Mouse (Mus musculus): ENCODE results near the gene Clcn6. TPM values are rescaled to one million over a fixed set of nuclear protein-coding genes. Genes with fewer than 3 reads are reported as not detected.

Gene Clcn6
- polyA plus RNA-seq, 1 experiment from 2014 or later, result 6.0 TPM

DNA sequence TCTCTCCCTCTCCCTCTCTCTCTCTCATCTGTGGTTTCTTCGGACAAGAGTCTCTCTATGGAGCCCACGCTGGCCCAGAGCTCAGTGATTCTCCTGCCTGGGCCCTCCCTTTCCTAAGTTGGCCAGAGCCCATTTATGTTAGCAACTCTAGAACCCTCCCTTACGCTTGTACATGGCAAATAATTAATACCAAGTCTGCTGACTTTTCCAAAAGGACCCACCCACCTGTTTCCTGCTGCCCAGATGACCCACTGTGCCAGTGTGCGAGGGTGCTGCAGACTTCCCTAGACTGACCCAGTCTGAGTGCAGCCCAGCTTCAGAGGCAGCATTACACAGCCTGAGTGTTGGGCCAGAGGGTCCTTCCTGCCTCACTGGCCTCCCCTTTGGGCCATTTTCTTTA lies 26.4 kb downstream of the Clcn6 start:
- no peaks in the 10 kb centered on the region for H3K27me3 ChIP-seq (ENCODE audit: control insufficient read depth, insufficient read depth, low read length)
- 93% methylated on average over 4 of the region's 4 CpGs for WGBS
- ATAC-seq (ENCODE audit: low FRiP score, low TSS enrichment), result no peak

GRCm38 (mm10) chr4:148011332-148011731 lies 27.3 kb downstream of the Clcn6 start:
- 73% methylated on average over 3 of the region's 3 CpGs for WGBS

More for the DNA sequence above, 26.4 kb downstream of the Clcn6 start:
- Histone ChIP-seq H3K36me3 (ENCODE audit: control insufficient read depth, insufficient read depth, low read length) (peaks cover 98% of the 10 kb centered on the region), H3K9me3 (ENCODE audit: control insufficient read depth, low read length) (no peaks in the 10 kb centered on the region), H3K4me1 (ENCODE audit: control insufficient read depth, insufficient read depth, low read length) (no peaks in the 10 kb centered on the region), H3K4me2 (replicated peaks; ENCODE audit: low read depth, low read length) (no peak overlapping the region), H3K27ac (ENCODE audit: low read depth, low read length) (no peak overlapping the region), H3K9ac (ENCODE audit: low read depth, low read length) (no peak overlapping the region), H3K4me3 (ENCODE audit: low read length) (no peak overlapping the region)

DNA sequence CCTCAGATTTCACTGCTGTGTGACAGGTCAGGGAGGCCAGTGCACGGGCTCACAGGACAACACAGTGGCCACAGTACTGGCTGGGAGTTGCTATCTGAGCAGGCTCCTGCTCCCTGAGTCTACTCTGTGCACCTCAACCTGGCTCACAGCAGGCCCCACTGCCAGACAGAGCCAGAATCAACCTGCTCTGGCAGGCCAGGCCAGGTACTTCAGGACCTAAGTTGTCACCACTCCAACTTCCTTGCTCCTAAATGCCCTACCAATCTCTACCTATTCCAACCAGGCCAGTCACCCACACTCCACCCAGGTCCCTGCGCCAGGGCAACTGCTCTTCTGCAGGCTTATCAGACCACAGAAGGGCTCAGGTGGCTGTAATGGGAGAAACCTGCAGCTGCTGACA lies 29.0 kb downstream of the Clcn6 start:
- Histone ChIP-seq H3K4me3 (ENCODE audit: low read length) (no peak overlapping the region), H3K27me3 (ENCODE audit: control insufficient read depth, insufficient read depth, low read length) (no peaks in the 10 kb centered on the region), H3K36me3 (ENCODE audit: control insufficient read depth, insufficient read depth, low read length) (peaks cover 96% of the 10 kb centered on the region), H3K9ac (ENCODE audit: low read depth, low read length) (no peak overlapping the region), H3K4me1 (ENCODE audit: control insufficient read depth, insufficient read depth, low read length) (no peaks in the 10 kb centered on the region), H3K9me3 (ENCODE audit: control insufficient read depth, low read length) (no peaks in the 10 kb centered on the region), H3K27ac (ENCODE audit: low read depth, low read length) (no peak overlapping the region), H3K4me2 (replicated peaks; ENCODE audit: low read depth, low read length) (no peak overlapping the region)
- whole genome bisulfite sequencing, result 74% methylated on average over 2 of the region's 2 CpGs
- ATAC-seq (ENCODE audit: low FRiP score, low TSS enrichment), result no peak

More at GRCm38 (mm10) chr4:148011332-148011731, 27.3 kb downstream of the Clcn6 start:
- ATAC-seq (ENCODE audit: low FRiP score, low TSS enrichment), result no peak
- no peaks in the 10 kb centered on the region for H3K9me3 ChIP-seq (ENCODE audit: control insufficient read depth, low read length)
- no peaks in the 10 kb centered on the region for H3K4me1 ChIP-seq (ENCODE audit: control insufficient read depth, insufficient read depth, low read length)
- no peak overlapping the region for H3K4me2 ChIP-seq (replicated peaks; ENCODE audit: low read depth, low read length)
- H3K4me3 ChIP-seq (ENCODE audit: low read length), result no peak overlapping the region
- no peak overlapping the region for H3K27ac ChIP-seq (ENCODE audit: low read depth, low read length)
- no peak overlapping the region for H3K9ac ChIP-seq (ENCODE audit: low read depth, low read length)
- peaks cover 98% of the 10 kb centered on the region for H3K36me3 ChIP-seq (ENCODE audit: control insufficient read depth, insufficient read depth, low read length)
- H3K27me3 ChIP-seq (ENCODE audit: control insufficient read depth, insufficient read depth, low read length), result no peaks in the 10 kb centered on the region

DNA sequence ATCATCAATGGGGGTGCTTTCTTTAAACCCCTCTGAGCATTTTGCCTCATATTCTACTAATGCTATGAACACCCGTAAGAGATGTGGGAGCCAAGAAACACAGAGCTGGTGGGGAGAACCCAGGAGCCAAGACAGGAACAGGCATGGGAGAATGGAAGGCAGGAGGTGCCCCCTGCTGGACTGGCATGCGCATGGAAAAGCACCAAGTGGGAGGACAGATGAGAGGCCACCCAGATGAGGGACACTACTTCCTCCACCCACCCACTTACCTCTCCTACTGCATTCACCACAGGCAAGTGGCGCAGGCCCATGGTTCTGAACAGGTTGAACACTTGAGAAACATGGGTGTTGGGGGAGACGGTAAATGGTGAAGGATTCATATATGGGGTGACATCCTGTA lies 30.2 kb downstream of the Clcn6 start:
- WGBS, result 78% methylated on average over 4 of the region's 4 CpGs
- Histone ChIP-seq H3K36me3 (ENCODE audit: control insufficient read depth, insufficient read depth, low read length) (peaks cover 83% of the 10 kb centered on the region), H3K9me3 (ENCODE audit: control insufficient read depth, low read length) (no peaks in the 10 kb centered on the region), H3K9ac (ENCODE audit: low read depth, low read length) (no peak overlapping the region), H3K27me3 (ENCODE audit: control insufficient read depth, insufficient read depth, low read length) (no peaks in the 10 kb centered on the region), H3K4me2 (replicated peaks; ENCODE audit: low read depth, low read length) (no peak overlapping the region), H3K4me3 (ENCODE audit: low read length) (no peak overlapping the region), H3K27ac (ENCODE audit: low read depth, low read length) (no peak overlapping the region), H3K4me1 (ENCODE audit: control insufficient read depth, insufficient read depth, low read length) (no peaks in the 10 kb centered on the region)
- no peak for ATAC-seq (ENCODE audit: low FRiP score, low TSS enrichment)

- H3K27me3 ChIP-seq (ENCODE audit: control insufficient read depth, insufficient read depth, low read length), result no peaks in the 10 kb centered on the region
- ATAC-seq (ENCODE audit: low FRiP score, low TSS enrichment), result no peak; the same call in 1 of the 2 replicates
- no peaks in the 10 kb centered on the region for H3K4me1 ChIP-seq (ENCODE audit: control insufficient read depth, insufficient read depth, low read length)
- H3K9ac ChIP-seq (ENCODE audit: low read depth, low read length), result no peak overlapping the region
- no peak overlapping the region for H3K4me2 ChIP-seq (replicated peaks; ENCODE audit: low read depth, low read length)
- H3K4me3 ChIP-seq (ENCODE audit: low read length), result no peak overlapping the region
- WGBS, result 63% methylated on average over 7 of the region's 7 CpGs
- H3K9me3 ChIP-seq (ENCODE audit: control insufficient read depth, low read length), result no peaks in the 10 kb centered on the region
- no peak overlapping the region for H3K27ac ChIP-seq (ENCODE audit: low read depth, low read length)
- H3K36me3 ChIP-seq (ENCODE audit: control insufficient read depth, insufficient read depth, low read length), result peaks cover 43% of the 10 kb centered on the region
These were observed 34.3 kb downstream of the Clcn6 start for GRCm38 (mm10) chr4:148004361-148004760.

DNA sequence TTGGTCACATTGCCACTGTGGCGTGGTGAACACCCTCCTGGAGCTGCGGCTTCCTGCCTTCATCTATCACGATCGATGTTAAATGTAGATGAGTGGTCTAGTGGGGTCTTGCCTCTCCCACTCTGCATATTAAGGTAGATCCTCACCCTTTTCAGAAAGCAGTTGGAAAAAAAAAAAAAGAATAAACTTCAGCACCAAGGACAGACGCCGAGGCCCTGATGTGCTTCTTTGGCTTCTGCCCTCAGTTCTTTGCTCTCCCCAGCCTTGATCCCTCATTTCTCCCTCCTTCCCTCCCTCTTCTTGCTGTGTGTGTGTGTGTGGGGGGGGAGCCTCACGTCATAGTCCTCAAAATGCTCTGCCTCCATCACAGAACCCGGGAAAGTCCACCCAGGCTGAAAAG lies 36.8 kb downstream of the Clcn6 start:
- Histone ChIP-seq H3K27ac (ENCODE audit: low read depth, low read length) (no peak overlapping the region), H3K27me3 (ENCODE audit: control insufficient read depth, insufficient read depth, low read length) (no peaks in the 10 kb centered on the region), H3K4me2 (replicated peaks; ENCODE audit: low read depth, low read length) (no peak overlapping the region), H3K9me3 (ENCODE audit: control insufficient read depth, low read length) (no peaks in the 10 kb centered on the region), H3K4me1 (ENCODE audit: control insufficient read depth, insufficient read depth, low read length) (no peaks in the 10 kb centered on the region), H3K4me3 (ENCODE audit: low read length) (no peak overlapping the region), H3K36me3 (ENCODE audit: control insufficient read depth, insufficient read depth, low read length) (peaks cover 18% of the 10 kb centered on the region), H3K9ac (ENCODE audit: low read depth, low read length) (no peak overlapping the region)
- WGBS, result 44% methylated on average over 8 of the region's 8 CpGs
- no peak for ATAC-seq (ENCODE audit: low FRiP score, low TSS enrichment)

- 78% methylated on average over 17 of the region's 17 CpGs for WGBS
- no peaks in the 10 kb centered on the region for H3K9me3 ChIP-seq (ENCODE audit: control insufficient read depth, low read length)
- H3K4me2 ChIP-seq (replicated peaks; ENCODE audit: low read depth, low read length), result no peak overlapping the region
- no peak overlapping the region for H3K27ac ChIP-seq (ENCODE audit: low read depth, low read length)
- H3K4me3 ChIP-seq (ENCODE audit: low read length), result no peak overlapping the region
- no peaks in the 10 kb centered on the region for H3K27me3 ChIP-seq (ENCODE audit: control insufficient read depth, insufficient read depth, low read length)
- ATAC-seq (ENCODE audit: low FRiP score, low TSS enrichment), result no peak
- H3K4me1 ChIP-seq (ENCODE audit: control insufficient read depth, insufficient read depth, low read length), result no peaks in the 10 kb centered on the region
- H3K36me3 ChIP-seq (ENCODE audit: control insufficient read depth, insufficient read depth, low read length), result peaks cover 12% of the 10 kb centered on the region
- no peak overlapping the region for H3K9ac ChIP-seq (ENCODE audit: low read depth, low read length)
These were observed 37.4 kb downstream of the Clcn6 start for GRCm38 (mm10) chr4:148001013-148001789.

DNA sequence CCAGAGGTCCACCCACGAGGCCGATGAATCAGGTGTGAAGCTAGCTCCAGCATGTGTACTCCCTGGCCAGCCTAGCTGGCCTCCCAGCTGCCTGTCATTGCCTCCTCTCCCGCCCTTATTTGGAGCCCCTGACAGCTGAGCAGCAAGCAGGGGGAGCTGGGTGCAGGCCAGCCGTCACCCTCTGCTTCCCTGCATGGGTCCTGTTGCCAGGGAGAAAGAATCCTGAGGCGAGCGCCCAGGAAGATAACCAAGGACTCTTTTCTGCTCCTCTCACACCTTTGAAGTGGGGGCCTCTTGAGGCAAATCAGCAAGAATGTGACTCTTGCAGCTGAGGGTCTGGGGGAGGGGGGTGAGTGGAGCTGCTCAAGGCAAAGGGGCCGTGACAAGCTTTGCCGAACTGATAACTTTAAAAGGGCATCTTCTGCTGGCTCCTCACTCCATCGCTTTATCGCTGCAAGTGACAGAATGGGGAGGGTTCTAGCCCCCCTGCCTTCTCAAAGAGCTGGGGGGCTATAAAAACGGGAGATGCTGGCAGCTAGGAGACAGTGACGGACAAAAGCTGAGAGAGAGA lies 38.3 kb downstream of the Clcn6 start, which contains the start of gene Nppa:
Gene Nppa, plus strand, starts transcription at position 521 of the 571 bp plus-strand sequence.
- Histone ChIP-seq H3K27ac (ENCODE audit: low read depth, low read length) (no peak within 1 kb of the TSS), H3K9me3 (ENCODE audit: control insufficient read depth, low read length) (no peaks in the 10 kb centered on the region), H3K9ac (ENCODE audit: low read depth, low read length) (no peak within 1 kb of the TSS), H3K36me3 (ENCODE audit: control insufficient read depth, insufficient read depth, low read length) (peaks cover 3% of the 10 kb centered on the region), H3K4me2 (replicated peaks; ENCODE audit: low read depth, low read length) (no peak within 1 kb of the TSS), H3K27me3 (ENCODE audit: control insufficient read depth, insufficient read depth, low read length) (no peaks in the 10 kb centered on the region), H3K4me3 (ENCODE audit: low read length) (no peak within 1 kb of the TSS), H3K4me1 (ENCODE audit: control insufficient read depth, insufficient read depth, low read length) (no peaks in the 10 kb centered on the region)
- ATAC-seq (ENCODE audit: low FRiP score, low TSS enrichment), result no peak
- WGBS, result 21% methylated on average over 12 of the region's 12 CpGs

GRCm38 (mm10) chr4:147995311-147995710 lies 43.3 kb downstream of the Clcn6 start:
- Histone ChIP-seq H3K4me3 (ENCODE audit: low read length) (no peak overlapping the region), H3K9ac (ENCODE audit: low read depth, low read length) (no peak overlapping the region), H3K27me3 (ENCODE audit: control insufficient read depth, insufficient read depth, low read length) (no peaks in the 10 kb centered on the region), H3K4me1 (ENCODE audit: control insufficient read depth, insufficient read depth, low read length) (no peaks in the 10 kb centered on the region), H3K27ac (ENCODE audit: low read depth, low read length) (no peak overlapping the region), H3K4me2 (replicated peaks; ENCODE audit: low read depth, low read length) (no peak overlapping the region), H3K9me3 (ENCODE audit: control insufficient read depth, low read length) (no peaks in the 10 kb centered on the region), H3K36me3 (ENCODE audit: control insufficient read depth, insufficient read depth, low read length) (no peaks in the 10 kb centered on the region)
- 83% methylated on average over 3 of the region's 3 CpGs for WGBS
- ATAC-seq (ENCODE audit: low FRiP score, low TSS enrichment), result no peak

Data from kidney, embryonic 14.5 days (tissue).